Mouse (Mus musculus) frontal cortex, postnatal 25 days (tissue): ENCODE measurements at regions not wholly inside any gene's neighbourhood (a gene's known extent, or its start where the extent isn't known, plus 50 kb on each side); places are given as distances from the start of the nearest gene placed in this dataset.

Experiments
- DNase-seq, 2 experiments: peaks; one replicate each; pipeline ENCODE4 v3.0.0; 2022; ENCODE audit warnings: low spot score in 2 of 2

- no peak for DNase-seq
Measured at GRCm38 (mm10) chr4:10604513-10604912, 269.8 kb upstream of the 2610301B20Rik start.

GRCm38 (mm10) chr4:10607855-10608576, 266.3 kb upstream of the 2610301B20Rik start:
- DNase-seq, result no peak

GRCm38 (mm10) chr4:10610784-10611183, 263.5 kb upstream of the 2610301B20Rik start:
- no peak for DNase-seq
